Mouse (Mus musculus) right cerebral cortex, postnatal 10 days (tissue): ENCODE measurements around the gene Nt5c2.

Experiments
- DNase-seq, 2 experiments: peaks; one replicate each; pipeline ENCODE4 v3.0.0; 2021; ENCODE audit warnings: low spot score in 2 of 2

The Nt5c2 gene

GRCm38 (mm10) chr19:46930026-46930425, 84.9 kb downstream of the Nt5c2 start:
- no peak for DNase-seq

- peak; percentile 68 to 71 for DNase-seq
Measured at GRCm38 (mm10) chr19:46929044-46929587, 85.8 kb downstream of the Nt5c2 start.

- no peak for DNase-seq
Measured at GRCm38 (mm10) chr19:46928136-46928535, 86.8 kb downstream of the Nt5c2 start.

DNA sequence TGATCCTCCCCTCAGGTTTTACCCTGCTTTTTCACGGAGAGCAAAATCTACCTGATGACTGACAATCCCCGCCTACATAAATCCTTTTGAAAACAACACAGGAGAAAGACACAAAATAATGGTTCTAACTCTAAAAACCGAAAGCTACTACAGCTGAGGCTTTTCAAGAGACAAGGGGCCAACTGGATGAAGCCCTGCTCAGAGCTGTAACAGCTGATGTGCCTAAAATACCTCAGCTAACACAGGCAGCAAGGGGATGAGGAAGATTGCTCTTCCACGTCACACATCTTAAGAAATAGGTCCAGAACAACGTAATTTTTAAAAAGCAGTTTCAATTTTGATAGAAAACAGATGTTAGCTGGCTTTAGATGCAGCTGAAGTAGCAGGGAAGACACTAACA, 88.0 kb downstream of the Nt5c2 start:
- no peak for DNase-seq

- DNase-seq: no peak
Measured at GRCm38 (mm10) chr19:46926357-46926756, 88.6 kb downstream of the Nt5c2 start.

GRCm38 (mm10) chr19:46920571-46920970, 94.4 kb downstream of the Nt5c2 start:
- DNase-seq: no peak

DNA sequence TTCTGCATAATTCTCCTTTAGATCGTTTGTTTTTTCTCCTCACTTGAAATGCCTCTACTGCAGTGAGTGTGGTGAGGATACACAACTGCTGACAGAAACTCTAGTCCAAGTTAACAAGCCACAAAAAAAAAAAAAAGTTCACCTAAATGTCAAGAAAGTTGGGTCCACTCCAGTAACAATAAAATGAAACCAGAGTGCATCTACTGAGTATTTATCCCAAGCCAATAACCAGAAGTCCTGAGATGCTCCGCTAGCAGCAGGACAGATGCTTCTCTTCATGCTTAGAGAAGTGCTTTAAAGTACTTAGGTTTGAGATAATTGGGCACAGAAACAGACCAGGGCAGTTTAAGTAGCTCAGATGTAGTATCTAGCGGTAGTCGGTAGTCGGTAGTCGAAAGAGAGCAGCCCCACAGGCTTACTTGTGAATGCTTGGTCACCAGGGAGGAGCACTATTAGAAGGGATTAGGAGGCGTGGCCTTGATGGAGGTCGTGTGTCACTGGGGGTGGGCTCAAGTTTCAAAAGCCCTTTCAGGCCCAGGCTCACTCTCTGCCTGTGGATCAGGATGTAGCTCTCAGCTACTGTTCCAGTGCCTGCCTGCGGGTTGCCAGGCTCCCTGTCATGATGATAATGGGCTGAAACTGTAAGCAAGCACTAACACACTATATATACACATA, 99.4 kb downstream of the Nt5c2 start:
- no peak for DNase-seq

DNA sequence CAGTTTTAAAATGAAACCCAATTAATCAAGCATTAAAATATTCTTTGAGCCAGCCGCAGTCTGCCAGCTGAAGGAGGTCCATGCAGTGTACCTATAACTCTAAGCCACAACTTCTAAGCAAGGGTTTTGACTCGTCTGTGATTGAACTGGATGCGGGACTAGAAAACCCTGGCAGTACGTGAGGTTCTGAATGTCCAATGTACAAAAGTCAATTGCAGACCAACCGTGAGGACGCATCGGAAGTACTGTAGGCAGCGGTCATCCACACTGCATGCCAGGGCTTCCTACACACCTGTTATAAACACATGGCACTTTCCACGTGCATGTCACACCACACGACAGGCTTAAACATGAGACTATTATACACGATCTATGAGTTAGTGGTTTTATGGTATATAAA, 101.3 kb downstream of the Nt5c2 start:
- no peak for DNase-seq

GRCm38 (mm10) chr19:46911492-46911891, 103.5 kb downstream of the Nt5c2 start:
- DNase-seq: no peak

DNA sequence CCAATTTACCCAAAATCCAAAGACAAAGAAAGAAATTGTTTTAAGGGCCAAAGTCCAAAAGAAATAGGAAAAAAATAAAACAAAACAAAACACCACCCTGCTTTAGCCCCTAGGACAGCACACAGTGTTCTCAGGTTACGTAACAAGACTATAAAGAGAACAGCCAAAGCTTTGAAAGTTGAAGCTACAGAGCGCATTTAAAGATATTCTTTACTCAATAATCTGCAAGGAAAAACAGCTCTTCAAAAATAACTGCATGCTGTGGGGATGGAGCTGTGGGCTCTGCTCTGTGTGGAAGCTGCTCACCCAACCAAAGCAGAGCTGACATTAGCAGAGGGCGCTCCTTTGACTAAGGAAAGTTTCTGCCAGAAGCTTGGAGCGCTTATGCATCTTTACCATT, 106.0 kb downstream of the Nt5c2 start:
- peak in 1 of 2 experiments; percentile 44 for DNase-seq

DNA sequence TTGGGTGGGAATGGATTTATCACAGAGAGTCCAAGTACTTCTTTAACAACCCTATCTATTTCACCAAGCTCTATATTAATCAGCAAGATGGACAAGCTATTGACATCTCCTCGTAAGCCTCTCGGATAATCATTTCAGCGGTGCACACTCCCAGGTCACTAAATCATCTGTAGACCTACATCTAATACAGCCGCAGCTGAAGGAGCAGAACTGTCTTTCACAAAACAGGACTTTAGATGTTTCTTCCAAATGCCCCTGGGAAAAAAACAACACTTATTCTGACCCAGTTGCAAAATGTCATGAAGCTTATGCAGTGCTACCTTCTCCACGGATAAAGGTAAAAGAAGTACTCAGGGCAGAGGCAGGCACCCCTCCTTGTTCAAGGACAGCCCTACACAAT, 106.7 kb downstream of the Nt5c2 start:
- DNase-seq: no peak

DNA sequence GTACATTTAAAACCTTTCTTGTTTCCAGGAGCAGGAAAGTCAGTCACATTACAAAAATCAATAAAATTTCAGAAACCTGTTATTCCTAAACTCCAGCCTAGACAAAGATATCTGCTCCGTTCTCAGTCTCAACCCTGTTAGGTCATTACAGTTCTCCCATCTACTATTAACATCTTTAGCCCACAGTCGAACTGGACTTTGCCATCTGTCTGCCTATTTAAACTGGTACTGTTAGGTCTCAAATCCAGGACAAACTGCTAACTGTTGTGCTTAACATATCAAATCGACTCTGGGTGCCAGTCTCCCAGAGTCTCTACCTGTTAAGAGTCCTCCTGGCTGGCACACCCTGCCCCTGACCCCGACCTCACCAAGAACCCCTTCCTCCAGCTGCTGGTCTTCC, 109.0 kb downstream of the Nt5c2 start:
- DNase-seq: no peak

DNA sequence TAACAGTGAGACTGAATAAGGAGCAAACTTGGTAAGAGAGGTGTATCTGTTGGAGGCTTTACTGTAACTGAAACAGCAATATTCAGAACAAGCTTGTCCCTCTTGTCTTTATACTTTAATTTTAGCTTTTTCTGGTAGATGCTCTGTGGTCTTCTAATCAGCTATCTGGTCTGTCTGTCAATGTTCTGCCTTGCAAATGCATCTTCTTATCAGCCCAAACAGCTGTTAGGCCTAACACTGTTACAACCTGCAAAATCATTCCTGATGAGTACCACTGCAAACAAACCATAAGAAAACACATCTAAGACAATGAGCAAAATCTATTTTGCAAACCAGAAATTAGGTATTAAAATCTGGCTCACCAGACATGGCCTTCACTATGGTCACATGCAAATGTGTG, 109.6 kb downstream of the Nt5c2 start:
- DNase-seq: no peak

- no peak for DNase-seq
Measured at GRCm38 (mm10) chr19:46904907-46905306, 110.0 kb downstream of the Nt5c2 start.

DNA sequence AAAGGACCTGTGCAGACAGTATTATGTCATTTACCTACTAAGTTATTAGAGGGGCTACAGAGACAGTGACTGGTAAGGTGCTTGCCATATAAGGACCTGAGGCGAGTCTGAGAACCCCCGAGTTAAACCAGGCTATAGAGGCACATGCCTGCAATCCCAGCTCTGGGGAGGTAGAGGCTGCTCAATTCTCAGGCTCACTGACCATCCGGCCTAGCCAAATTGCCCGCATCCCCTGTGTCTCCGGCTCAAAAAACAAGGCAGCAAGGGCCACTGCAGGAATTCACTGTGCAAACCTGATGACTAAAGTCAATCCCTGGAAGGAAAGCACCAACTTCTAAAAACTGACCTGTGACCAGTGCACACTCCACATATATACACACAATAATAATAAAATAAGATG, 111.6 kb downstream of the Nt5c2 start:
- no peak for DNase-seq

DNA sequence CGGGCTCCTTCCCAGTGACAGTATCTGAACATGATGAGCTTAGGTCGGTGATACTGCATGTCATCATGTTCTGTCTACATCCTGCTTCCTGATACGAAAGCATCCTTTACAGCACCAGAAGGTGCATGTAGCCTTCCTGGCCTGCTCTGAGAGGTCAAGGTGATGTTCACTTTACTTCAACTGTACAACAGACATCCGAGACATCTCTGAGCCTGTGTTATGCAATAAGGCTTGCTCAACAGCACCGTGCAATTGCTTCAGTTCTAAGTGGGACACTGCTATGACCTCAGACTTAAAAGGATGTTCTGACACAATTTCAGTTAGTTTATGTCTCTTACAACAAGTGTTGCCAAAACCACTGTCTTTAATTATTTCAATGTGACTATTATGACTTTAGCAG, 113.6 kb downstream of the Nt5c2 start:
- no peak for DNase-seq

- no peak for DNase-seq
Measured at GRCm38 (mm10) chr19:46900786-46901185, 114.2 kb downstream of the Nt5c2 start.

DNA sequence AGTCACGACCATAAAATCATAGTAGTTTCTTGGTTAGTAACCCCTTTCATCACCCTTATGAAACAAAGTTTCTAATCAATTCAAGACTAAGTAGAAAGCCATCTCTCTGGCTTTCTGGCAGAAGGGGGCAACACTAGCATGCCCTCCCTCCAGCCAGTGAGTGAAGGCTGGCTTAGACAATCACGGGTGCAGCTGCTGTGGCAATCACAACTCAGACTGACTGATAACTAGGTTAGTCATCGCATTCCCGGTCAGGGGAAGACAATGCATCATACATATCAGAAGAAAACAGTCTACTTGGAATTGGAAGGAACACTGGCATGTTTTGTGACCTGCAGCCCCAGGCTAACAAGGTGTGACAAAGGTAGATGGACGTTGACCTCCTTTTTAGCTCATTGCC, 115.1 kb downstream of the Nt5c2 start:
- DNase-seq: no peak

DNA sequence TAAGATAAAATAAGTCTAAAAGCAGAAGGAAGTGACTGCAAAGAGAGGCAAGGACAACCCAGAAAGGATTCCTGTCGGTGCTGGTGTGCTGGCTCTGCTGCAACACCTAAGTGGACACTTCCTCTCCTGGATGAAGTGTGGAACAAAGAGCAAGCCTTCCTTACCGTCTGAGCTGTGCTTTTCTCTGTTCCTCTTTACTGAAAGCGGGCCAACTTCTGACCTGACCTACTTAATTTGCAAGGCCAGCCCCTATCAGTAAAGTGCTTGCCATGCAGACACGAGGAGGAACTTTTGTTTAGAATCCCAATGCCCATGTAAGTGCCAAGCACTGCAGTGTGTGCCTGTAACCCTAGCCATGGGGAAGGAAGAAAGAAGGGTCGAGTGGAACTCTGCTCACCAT, 115.6 kb downstream of the Nt5c2 start:
- peak in 1 of 2 experiments; percentile 50 for DNase-seq

DNA sequence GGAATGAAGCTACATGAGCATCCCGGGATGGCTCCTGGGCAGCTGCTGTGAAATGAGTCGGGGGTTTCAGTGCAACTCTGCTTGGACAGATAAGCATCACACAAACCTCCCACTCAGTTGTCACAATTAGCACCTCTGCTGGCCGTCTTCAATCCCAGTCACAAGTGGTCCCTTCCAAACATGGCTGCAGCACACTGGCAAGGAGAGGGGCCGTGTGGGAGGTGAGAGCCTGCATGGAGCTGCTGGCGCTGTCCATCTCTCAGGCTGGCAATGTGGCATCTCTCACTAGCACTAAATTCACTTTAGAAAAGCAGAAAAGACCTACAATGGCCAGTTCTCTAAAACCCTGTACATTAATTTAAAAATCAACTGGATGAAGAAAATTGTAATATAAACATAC, 116.7 kb downstream of the Nt5c2 start:
- no peak for DNase-seq

DNA sequence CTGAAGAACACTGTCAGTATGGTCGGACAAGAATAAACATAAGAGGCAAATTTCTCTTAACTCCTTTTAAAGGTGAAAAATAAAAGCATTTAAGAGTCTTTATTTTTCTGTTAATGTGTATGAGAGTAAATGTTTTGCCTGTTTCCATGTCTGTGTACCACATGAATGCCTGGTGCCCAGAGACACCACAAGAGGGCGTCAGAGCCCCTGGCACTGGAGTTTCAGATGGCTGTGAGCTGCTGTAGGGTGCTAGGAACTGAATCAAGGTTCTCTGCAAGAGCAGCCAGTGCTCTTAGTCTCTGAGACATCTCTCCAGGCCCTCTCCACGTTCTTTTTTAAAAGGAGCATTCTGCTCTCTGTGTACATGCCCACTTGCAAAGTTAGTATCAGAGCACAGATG, 117.8 kb downstream of the Nt5c2 start:
- no peak for DNase-seq

GRCm38 (mm10) chr19:46893484-46893883, 121.5 kb downstream of the Nt5c2 start:
- DNase-seq: no peak

DNA sequence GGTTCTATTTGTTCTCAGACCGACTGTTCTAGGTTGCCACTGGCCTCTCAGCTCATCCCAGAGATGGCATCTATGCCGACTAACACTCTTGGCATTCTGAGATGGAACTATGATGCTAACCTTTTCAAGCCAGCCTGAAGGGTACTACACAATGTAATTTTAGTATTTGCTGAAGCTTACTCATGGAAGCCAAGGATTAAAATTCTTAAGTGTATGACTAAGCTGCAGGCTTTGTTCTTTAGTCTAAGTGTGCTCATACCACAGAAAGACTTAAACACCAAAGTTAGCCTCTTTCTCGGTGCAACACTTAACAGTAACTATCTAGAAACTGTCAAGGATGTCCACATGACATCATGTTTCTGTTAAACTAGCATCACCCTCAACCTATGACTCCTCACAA, 122.1 kb downstream of the Nt5c2 start:
- no peak for DNase-seq

GRCm38 (mm10) chr19:46890657-46891056, 124.3 kb downstream of the Nt5c2 start:
- DNase-seq: no peak
